Mouse (Mus musculus) limb, embryonic 12.5 days (tissue): ENCODE results near the gene Gm45808. TPM values are rescaled to one million over a fixed set of nuclear protein-coding genes. Genes with fewer than 3 reads are reported as not detected.
"Not testable (repeated sequence)": the region's sequence is repeated elsewhere in the genome, so short reads cannot be mapped to it uniquely, and the experiment has no call there.

Experiments used
- ATAC-seq: fragments of 200-750 bp; cut with Nextera tagmentation; 2 replicates; pipeline ENCODE4 v1.8.0; 2017; ENCODE audit warnings: low read depth, moderate TSS enrichment; ENCODE audit not compliant: insufficient number of reproducible peaks, insufficient read depth, low FRiP score, low TSS enrichment
- H3K27ac ChIP-seq: fragments of 300-500 bp; sonication (generic); 2 replicates; pipeline ENCODE4 v1.5.1; 2016; ENCODE audit warnings: mild to moderate bottlenecking, moderate library complexity
- H3K27me3 ChIP-seq: fragments of 300-500 bp; sonication (generic); 2 replicates; pipeline ENCODE4 v1.6.1; 2016; ENCODE audit warnings: mild to moderate bottlenecking, moderate library complexity
- H3K36me3 ChIP-seq: fragments of 300-500 bp; sonication (generic); 2 replicates; pipeline ENCODE4 v1.6.1; 2016; ENCODE audit warnings: mild to moderate bottlenecking, moderate library complexity
- H3K4me1 ChIP-seq: fragments of 300-500 bp; sonication (generic); replicated peaks from 2 replicates; pipeline ENCODE4 v1.6.1; 2016
- H3K4me2 ChIP-seq: fragments of 300-500 bp; sonication (generic); 2 replicates; pipeline ENCODE4 v1.6.1; 2016; ENCODE audit warnings: mild to moderate bottlenecking, moderate library complexity
- H3K4me3 ChIP-seq: fragments of 300-500 bp; sonication (generic); replicated peaks from 2 replicates; pipeline ENCODE4 v1.5.1; 2016; ENCODE audit warnings: mild to moderate bottlenecking
- H3K9ac ChIP-seq: fragments of 300-500 bp; sonication (generic); replicated peaks from 2 replicates; pipeline ENCODE4 v1.6.1; 2016; ENCODE audit warnings: mild to moderate bottlenecking, moderate library complexity
- H3K9me3 ChIP-seq: fragments of 300-500 bp; sonication (generic); 2 replicates; pipeline ENCODE4 v1.6.1; 2016; ENCODE audit warnings: mild to moderate bottlenecking, moderate library complexity
- WGBS: fragments of 180-500 bp; shearing (Covaris S2); methylation state at CpG from one replicate; pipeline ENCODE4 v1.1.7; 2016; 5-methylcytosine and 5-hydroxymethylcytosine counted together
- polyA plus RNA-seq: library from polyadenylated mRNA; unstranded; fragments of >200 nt; fragmentation: Nextera tagmentation; extraction: Ambion mirVana; gene quantifications from 2 replicates; pipeline ENCODE4 v1.2.1, GENCODE M21; 2016

The Gm45808 gene
- polyA plus RNA-seq, 1 experiment from 2014 or later = not detected

- Histone ChIP-seq H3K9ac (0 out of 2 replicates have a peak overlapping the region, but pooled peaks have one; percentile 27), H3K27ac (no peak overlapping the region), H3K9me3 (no peaks in the 10 kb centered on the region), H3K36me3 (peaks cover 34% of the 10 kb centered on the region), H3K4me2 (peak overlapping the region; percentile 90), H3K4me3 (peak overlapping the region; percentile 87), H3K4me1 (peaks cover 14% of the 10 kb centered on the region), H3K27me3 (no peaks in the 10 kb centered on the region)
- peak; percentile 26 for ATAC-seq
- 35% methylated on average over 7 of the region's 7 CpGs for WGBS
Measured at GRCm38 (mm10) chr7:45467090-45467670, 19.4 kb downstream of the Gm45808 start.

DNA sequence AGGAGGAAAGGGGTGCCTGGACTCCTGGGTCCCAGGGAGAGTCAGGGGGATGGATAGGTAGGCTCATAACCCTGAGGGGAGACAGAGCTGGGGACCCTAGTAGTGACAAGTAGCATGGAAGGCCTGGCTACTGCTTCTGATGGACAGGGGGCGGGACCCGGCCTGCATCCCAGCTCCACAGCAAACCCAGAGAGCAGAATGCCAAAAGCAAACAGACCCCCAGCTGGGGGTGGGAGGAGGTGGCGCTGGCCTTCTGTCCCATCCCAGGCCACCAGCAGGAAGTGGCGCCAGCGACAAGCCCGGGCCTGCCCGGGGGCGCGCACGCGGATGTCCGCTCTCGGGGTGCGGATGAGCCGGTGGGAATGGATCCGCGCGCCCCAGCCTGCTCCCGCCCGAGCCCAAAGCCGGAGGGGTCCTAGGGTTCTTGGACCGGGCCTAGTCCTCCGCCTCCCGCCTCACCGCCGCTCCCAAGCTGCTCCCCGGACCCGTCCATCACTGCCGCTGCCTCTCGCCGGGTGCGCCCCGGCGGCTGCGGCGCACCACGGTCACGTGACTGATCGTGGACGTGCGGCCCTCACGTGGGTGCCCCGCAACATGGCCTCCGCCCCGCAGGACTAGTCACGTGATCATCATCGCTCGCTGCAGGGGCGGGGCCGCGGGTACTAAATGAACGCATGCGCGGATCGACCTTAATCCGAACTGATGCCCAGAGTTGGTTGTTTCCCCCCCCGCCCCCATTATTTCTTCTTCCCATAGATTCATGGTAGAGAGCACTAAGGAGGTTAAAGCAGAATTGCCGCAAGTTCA is 20.1 kb downstream of the Gm45808 start, which contains the start of gene Bax:
Bax (minus strand) TSS at position 616 of the 807 bp plus-strand sequence.
- under 1% methylated on average over 52 of the region's 58 CpGs for WGBS
- H3K4me2 ChIP-seq = peak within 1 kb of the TSS; percentile 90
- H3K36me3 ChIP-seq = peaks cover 40% of the 10 kb centered on the region
- no peaks in the 10 kb centered on the region for H3K27me3 ChIP-seq
- peak within 1 kb of the TSS; percentile 56; the same call in 1 of the 2 replicates for H3K27ac ChIP-seq
- peaks cover 14% of the 10 kb centered on the region for H3K4me1 ChIP-seq
- no peaks in the 10 kb centered on the region for H3K9me3 ChIP-seq
- peak within 1 kb of the TSS; percentile 87 for H3K4me3 ChIP-seq
- peak; percentile 76 for ATAC-seq
- H3K9ac ChIP-seq = peak within 1 kb of the TSS; percentile 79

- Histone ChIP-seq H3K4me2 (peak overlapping the region; percentile 90), H3K4me1 (peaks cover 23% of the 10 kb centered on the region), H3K27ac (no peak overlapping the region), H3K27me3 (no peaks in the 10 kb centered on the region), H3K4me3 (peak overlapping the region; percentile 87), H3K9me3 (no peaks in the 10 kb centered on the region), H3K9ac (peak overlapping the region; percentile 79; the same call in 1 of the 2 replicates), H3K36me3 (peaks cover 49% of the 10 kb centered on the region)
- WGBS = 82% methylated on average over 9 of the region's 9 CpGs
- ATAC-seq = no peak
Measured at GRCm38 (mm10) chr7:45465549-45465948, 21.1 kb downstream of the Gm45808 start.

GRCm38 (mm10) chr7:45465112-45465511 is 21.5 kb downstream of the Gm45808 start:
- 96% methylated on average over 12 of the region's 12 CpGs for WGBS
- no peak overlapping the region for H3K27ac ChIP-seq
- peaks cover 49% of the 10 kb centered on the region for H3K36me3 ChIP-seq
- H3K9ac ChIP-seq = no peak overlapping the region
- ATAC-seq = no peak
- peak overlapping the region; percentile 87 for H3K4me3 ChIP-seq
- no peaks in the 10 kb centered on the region for H3K9me3 ChIP-seq
- peaks cover 28% of the 10 kb centered on the region for H3K4me1 ChIP-seq
- H3K27me3 ChIP-seq = no peaks in the 10 kb centered on the region
- 0 out of 2 replicates have a peak overlapping the region, but pooled peaks have one; percentile 90 for H3K4me2 ChIP-seq

GRCm38 (mm10) chr7:45463987-45464778 is 22.4 kb downstream of the Gm45808 start:
- Histone ChIP-seq H3K4me1 (peaks cover 29% of the 10 kb centered on the region), H3K27me3 (no peaks in the 10 kb centered on the region), H3K27ac (no peak overlapping the region), H3K4me3 (no peak overlapping the region), H3K36me3 (peaks cover 49% of the 10 kb centered on the region), H3K9me3 (no peaks in the 10 kb centered on the region), H3K4me2 (no peak overlapping the region), H3K9ac (no peak overlapping the region)
- no peak for ATAC-seq
- WGBS = 95% methylated on average over 7 of the region's 7 CpGs

DNA sequence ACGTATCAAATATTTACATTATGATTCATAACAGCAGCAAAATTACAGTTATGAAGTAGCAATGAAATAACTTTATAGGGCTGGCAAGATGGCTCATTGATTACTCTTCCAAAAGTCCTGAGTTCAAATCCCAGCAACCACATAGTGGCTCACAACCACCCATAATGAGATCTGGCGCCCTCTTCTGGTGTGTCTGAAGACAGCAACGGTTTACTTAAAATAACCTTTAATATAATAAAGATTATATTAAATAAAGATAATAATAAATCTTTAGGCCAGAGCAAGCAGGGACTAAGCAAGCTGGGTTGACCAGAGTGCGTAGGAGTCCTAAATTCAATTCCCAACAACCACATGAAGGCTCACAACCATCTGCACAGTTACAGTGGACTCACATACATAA is 23.7 kb downstream of the Gm45808 start:
- H3K4me1 ChIP-seq = peaks cover 34% of the 10 kb centered on the region
- H3K27me3 ChIP-seq, H3K27ac ChIP-seq, ATAC-seq, H3K9me3 ChIP-seq, H3K4me2 ChIP-seq, H3K4me3 ChIP-seq, H3K9ac ChIP-seq: not testable (repeated sequence)
- H3K36me3 ChIP-seq = peaks cover 58% of the 10 kb centered on the region
- 81% methylated on average over 4 of the region's 4 CpGs for WGBS

DNA sequence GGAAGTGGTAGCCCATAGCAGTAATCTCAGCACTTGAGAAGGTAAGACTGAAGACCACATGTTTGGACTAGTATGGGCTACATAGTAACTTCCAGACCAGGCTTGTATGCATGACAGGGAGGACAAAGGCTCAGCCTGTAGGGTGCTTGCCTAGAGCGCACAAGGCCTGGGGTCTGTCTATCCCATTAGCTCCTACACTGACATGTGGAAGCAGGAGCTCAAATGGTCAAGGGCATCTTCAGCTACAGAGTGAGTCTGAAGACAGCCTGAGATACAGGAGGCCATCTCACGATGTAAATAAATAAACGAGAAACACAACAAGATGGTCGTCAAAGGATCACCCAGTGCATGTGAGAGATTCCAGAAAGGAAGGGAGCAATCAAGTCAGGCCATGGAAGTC is 24.3 kb downstream of the Gm45808 start:
- Histone ChIP-seq H3K4me3 (no peak overlapping the region), H3K4me1 (peaks cover 39% of the 10 kb centered on the region), H3K27me3 (no peaks in the 10 kb centered on the region), H3K4me2 (no peak overlapping the region), H3K9ac (no peak overlapping the region), H3K27ac (peak overlapping the region; percentile 23; the same call in 1 of the 2 replicates), H3K9me3 (no peaks in the 10 kb centered on the region), H3K36me3 (peaks cover 63% of the 10 kb centered on the region)
- no peak for ATAC-seq
- WGBS = 80% methylated on average over 4 of the region's 4 CpGs

DNA sequence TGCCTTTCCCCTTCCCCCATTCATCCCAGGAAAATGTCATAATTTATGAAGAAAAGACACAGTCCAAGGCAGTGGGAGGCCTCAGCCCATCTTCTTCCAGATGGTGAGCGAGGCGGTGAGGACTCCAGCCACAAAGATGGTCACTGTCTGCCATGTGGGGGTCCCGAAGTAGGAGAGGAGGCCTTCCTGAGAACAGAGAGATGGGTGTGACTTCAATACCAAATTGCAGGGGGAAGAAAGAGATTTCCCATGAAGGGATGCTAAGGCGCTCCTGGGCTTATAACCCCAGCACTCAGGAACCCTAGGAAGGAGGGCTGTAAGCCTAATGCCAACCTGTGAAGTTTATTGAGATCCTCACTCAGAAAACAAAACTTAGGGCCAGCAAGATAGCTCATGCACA is 24.8 kb downstream of the Gm45808 start:
- H3K9me3 ChIP-seq = no peaks in the 10 kb centered on the region
- no peak overlapping the region for H3K4me3 ChIP-seq
- H3K9ac ChIP-seq = no peak overlapping the region
- H3K4me2 ChIP-seq = no peak overlapping the region
- H3K36me3 ChIP-seq = peaks cover 68% of the 10 kb centered on the region
- H3K4me1 ChIP-seq = peaks cover 41% of the 10 kb centered on the region
- no peak for ATAC-seq
- peak overlapping the region; percentile 82 for H3K27ac ChIP-seq
- WGBS = 91% methylated on average over 4 of the region's 4 CpGs
- no peaks in the 10 kb centered on the region for H3K27me3 ChIP-seq

GRCm38 (mm10) chr7:45461326-45461725 is 25.3 kb downstream of the Gm45808 start:
- no peaks in the 10 kb centered on the region for H3K27me3 ChIP-seq
- ATAC-seq = no peak
- no peaks in the 10 kb centered on the region for H3K9me3 ChIP-seq
- H3K4me1 ChIP-seq = peaks cover 45% of the 10 kb centered on the region
- peaks cover 71% of the 10 kb centered on the region for H3K36me3 ChIP-seq
- no peak overlapping the region for H3K4me3 ChIP-seq
- 0 out of 2 replicates have a peak overlapping the region, but pooled peaks have one; percentile 67 for H3K4me2 ChIP-seq
- no peak overlapping the region; the same call in 1 of the 2 replicates for H3K9ac ChIP-seq
- WGBS = 62% methylated on average over 4 of the region's 5 CpGs
- peak overlapping the region; percentile 82 for H3K27ac ChIP-seq

- peak overlapping the region; percentile 67 for H3K4me2 ChIP-seq
- no peak for ATAC-seq
- peaks cover 73% of the 10 kb centered on the region for H3K36me3 ChIP-seq
- H3K9me3 ChIP-seq = no peaks in the 10 kb centered on the region
- H3K4me1 ChIP-seq = peaks cover 43% of the 10 kb centered on the region
- H3K27me3 ChIP-seq = no peaks in the 10 kb centered on the region
- H3K4me3 ChIP-seq = 0 out of 2 replicates have a peak overlapping the region, but pooled peaks have one; percentile 78
- 23% methylated on average over 13 of the region's 13 CpGs for WGBS
- peak overlapping the region; percentile 82 for H3K27ac ChIP-seq
- H3K9ac ChIP-seq = peak overlapping the region; percentile 27; the same call in 1 of the 2 replicates
Measured at GRCm38 (mm10) chr7:45460860-45461314, 25.7 kb downstream of the Gm45808 start.
